In the genomic region with DNA sequence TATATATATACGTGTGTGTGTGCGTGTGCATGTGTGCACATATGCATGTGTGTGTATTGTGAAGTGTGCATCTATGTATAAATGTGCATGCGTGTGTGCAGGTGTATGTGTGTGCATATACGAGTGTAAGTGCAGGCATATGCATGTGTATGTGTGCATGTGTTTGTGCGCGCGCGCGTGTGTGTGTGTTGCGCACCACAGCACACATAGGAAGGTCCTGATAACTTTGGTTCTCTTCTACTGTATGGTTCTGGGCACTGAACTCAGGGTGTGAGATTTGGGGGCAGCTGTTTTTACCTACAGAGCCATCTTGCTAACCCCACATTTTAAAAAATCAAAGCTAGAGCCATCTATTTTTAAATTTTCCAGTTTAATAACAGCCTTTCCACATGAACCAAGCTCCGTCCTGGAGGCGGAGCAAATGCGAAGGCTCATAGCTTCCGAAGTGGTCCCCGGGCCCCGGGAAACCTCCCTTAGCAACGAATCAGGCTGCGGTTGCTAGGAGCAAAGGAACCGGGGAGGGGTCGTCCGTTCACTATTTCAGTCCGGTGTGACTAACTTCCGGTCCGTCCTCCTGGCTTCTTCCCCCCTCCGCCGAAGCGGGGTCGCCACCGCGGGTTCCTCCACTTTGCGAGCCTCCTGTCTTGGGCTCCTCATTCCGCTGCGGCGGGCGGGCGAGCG, we compare ENCODE assay signal across 7 mouse cellular contexts. TPM values are rescaled to one million over a fixed set of nuclear protein-coding genes. Genes with fewer than 3 reads are reported as not detected.
DNase-seq lines count a peak whose midpoint lies in the region; ATAC-seq and TF ChIP-seq lines count a peak whose summit lies in the region.

No protein-coding gene starts in this region.

- WGBS in intestine, postnatal 0 days: 9% methylated on average over 37 of the region's 37 CpGs
- WGBS in midbrain, embryonic 12.5 days: 7% methylated on average over 37 of the region's 37 CpGs
- 9% methylated on average over 37 of the region's 37 CpGs for WGBS in small intestine, adult 2 months

- peak overlapping the region; percentile 95 for H3K4me2 ChIP-seq in intestine, postnatal 0 days (replicated peaks; ENCODE audit: low read depth)
- H3K4me2 ChIP-seq in midbrain, embryonic 12.5 days (replicated peaks): peak overlapping the region; percentile 100

- H3K36me3 ChIP-seq in intestine, postnatal 0 days (ENCODE audit: control insufficient read depth, insufficient read depth): peaks cover 19% of the 10 kb centered on the region
- peaks cover 14% of the 10 kb centered on the region for H3K36me3 ChIP-seq in midbrain, embryonic 12.5 days
- 0 out of 2 replicates have a peak, but pooled peaks cover 3% of the 10 kb centered on the region for H3K36me3 ChIP-seq in small intestine, adult 2 months (ENCODE audit: control insufficient read depth, insufficient read depth, low read length)

- 0 out of 2 replicates have a peak, but pooled peaks cover 3% of the 10 kb centered on the region for H3K4me1 ChIP-seq in intestine, postnatal 0 days (replicated peaks; ENCODE audit: control insufficient read depth, insufficient read depth, low read length)
- peaks cover 14% of the 10 kb centered on the region for H3K4me1 ChIP-seq in midbrain, embryonic 12.5 days
- peaks cover 7% of the 10 kb centered on the region for H3K4me1 ChIP-seq in small intestine, adult 2 months (ENCODE audit: control insufficient read depth, insufficient read depth, insufficient read length, low read length)

- peak; percentile 89 for ATAC-seq in intestine, postnatal 0 days
- peak; percentile 91 for ATAC-seq in midbrain, embryonic 12.5 days (ENCODE audit: low FRiP score, low read depth)

- intact Hi-C loops in left cerebral cortex, postnatal 4 days (cut with DNase I): no loop called here

- DNase-seq in adrenal gland, adult 18-20 months (ENCODE audit: low spot score in 2 of 2): peak; percentile 94 to 95
- peak; percentile 93 for DNase-seq in embryo, embryonic 11 days
- DNase-seq in gonadal fat pad, adult 2 months (ENCODE audit: low read depth): peak; percentile 8
- DNase-seq in left cerebral cortex, postnatal 4 days: peak; percentile 91

- H3K27me3 ChIP-seq in intestine, postnatal 0 days (replicated peaks; ENCODE audit: control insufficient read depth, insufficient read depth, low read length): no peaks in the 10 kb centered on the region
- H3K27me3 ChIP-seq in midbrain, embryonic 12.5 days: no peaks in the 10 kb centered on the region
- H3K27me3 ChIP-seq in small intestine, adult 2 months (ENCODE audit: control insufficient read depth, insufficient read depth, low read length): no peaks in the 10 kb centered on the region

- TF ChIP-seq POLR2A in small intestine, adult 2 months (IDR thresholded peaks at IDR 0.05; ENCODE audit: low read depth, low read length): no peak

- TF ChIP-seq CTCF in intestine, postnatal 0 days (IDR thresholded peaks at IDR 0.05; ENCODE audit: low read depth): peak; percentile 9; the same call in 1 of the 2 replicates
- TF ChIP-seq CTCF in small intestine, adult 2 months (IDR thresholded peaks at IDR 0.05; ENCODE audit: extremely low read depth, insufficient read length, insufficient replicate concordance, low read depth, low read length): no peak

- H3K27ac ChIP-seq in intestine, postnatal 0 days (ENCODE audit: low read depth, low read length): peak overlapping the region; percentile 28; the same call in 1 of the 2 replicates
- peak overlapping the region; percentile 82 for H3K27ac ChIP-seq in midbrain, embryonic 12.5 days (replicated peaks)
- H3K27ac ChIP-seq in small intestine, adult 2 months (ENCODE audit: insufficient read depth, low read depth, low read length): no peak overlapping the region

- peak overlapping the region; percentile 93 for H3K4me3 ChIP-seq in intestine, postnatal 0 days (ENCODE audit: low read depth, low read length)
- H3K4me3 ChIP-seq in midbrain, embryonic 12.5 days: peak overlapping the region; percentile 98
- H3K4me3 ChIP-seq in small intestine, adult 2 months (ENCODE audit: low read depth, low read length): peak overlapping the region; percentile 80

- H3K9ac ChIP-seq in intestine, postnatal 0 days (ENCODE audit: low read depth, low read length): peak overlapping the region; percentile 85
- H3K9ac ChIP-seq in midbrain, embryonic 12.5 days (replicated peaks): peak overlapping the region; percentile 98

- H3K9me3 ChIP-seq in intestine, postnatal 0 days (ENCODE audit: control insufficient read depth): no peaks in the 10 kb centered on the region
- no peaks in the 10 kb centered on the region for H3K9me3 ChIP-seq in midbrain, embryonic 12.5 days

RNA-seq across cellular contexts. Expression of gene Svop, which starts 8.5 kb away (rescaled TPM):
- total RNA-seq in adrenal gland, adult 18-20 months (2021): 1 to 10 TPM; 2.9 TPM
- 0.15 TPM in 2 replicates for polyA plus RNA-seq in gonadal fat pad, adult 2 months (2012; rRNA removed)
- 1.4 and 1.5 TPM in 2 replicates for polyA plus RNA-seq in intestine, postnatal 0 days (2015; fragmentation: Nextera tagmentation; extraction: Ambion mirVana)
- total RNA-seq in left cerebral cortex, postnatal 4 days (2021): 100 to 1,000 TPM; 107 to 115 TPM
- polyA plus RNA-seq in midbrain, embryonic 12.5 days (2016; fragmentation: Nextera tagmentation; extraction: Ambion mirVana): 47.6 and 51.7 TPM in 2 replicates
- 0.15 and 0.42 TPM in 2 replicates for polyA plus RNA-seq in small intestine, adult 2 months (2012; rRNA removed)

RNA-seq across cellular contexts. Expression of gene Alkbh2, which starts 28.2 kb away (rescaled TPM):
- total RNA-seq in adrenal gland, adult 18-20 months (2021): 1 to 10 TPM; 6.3 to 8.1 TPM
- polyA plus RNA-seq in gonadal fat pad, adult 2 months (2012; rRNA removed): 18.1 and 19.6 TPM in 2 replicates
- polyA plus RNA-seq in intestine, postnatal 0 days (2015; fragmentation: Nextera tagmentation; extraction: Ambion mirVana): 6.9 and 7.8 TPM in 2 replicates
- 1 to 10 TPM; 6.2 to 6.9 TPM for total RNA-seq in left cerebral cortex, postnatal 4 days (2021)
- polyA plus RNA-seq in midbrain, embryonic 12.5 days (2016; fragmentation: Nextera tagmentation; extraction: Ambion mirVana): 8.9 and 12.7 TPM in 2 replicates
- polyA plus RNA-seq in small intestine, adult 2 months (2012; rRNA removed): 3.1 and 6.6 TPM in 2 replicates

RNA-seq across cellular contexts. Expression of gene Ung, which starts 30.3 kb away (rescaled TPM):
- 1 to 10 TPM; 2.8 to 4.1 TPM for total RNA-seq in adrenal gland, adult 18-20 months (2021)
- polyA plus RNA-seq in gonadal fat pad, adult 2 months (2012; rRNA removed): 5.8 and 6.1 TPM in 2 replicates
- 10.0 and 11.4 TPM in 2 replicates for polyA plus RNA-seq in intestine, postnatal 0 days (2015; fragmentation: Nextera tagmentation; extraction: Ambion mirVana)
- 1 to 10 TPM; 5.6 to 6.0 TPM for total RNA-seq in left cerebral cortex, postnatal 4 days (2021)
- 40.2 and 41.6 TPM in 2 replicates for polyA plus RNA-seq in midbrain, embryonic 12.5 days (2016; fragmentation: Nextera tagmentation; extraction: Ambion mirVana)
- 4.8 and 6.7 TPM in 2 replicates for polyA plus RNA-seq in small intestine, adult 2 months (2012; rRNA removed)

RNA-seq across cellular contexts. Expression of gene Usp30, which starts 34.6 kb away (rescaled TPM):
- 10 to 100 TPM; 29.5 to 31.2 TPM for total RNA-seq in adrenal gland, adult 18-20 months (2021)
- polyA plus RNA-seq in gonadal fat pad, adult 2 months (2012; rRNA removed): 32.8 and 35.0 TPM in 2 replicates
- 5.5 and 5.8 TPM in 2 replicates for polyA plus RNA-seq in intestine, postnatal 0 days (2015; fragmentation: Nextera tagmentation; extraction: Ambion mirVana)
- total RNA-seq in left cerebral cortex, postnatal 4 days (2021): 10 to 100 TPM; 31.6 to 34.8 TPM
- polyA plus RNA-seq in midbrain, embryonic 12.5 days (2016; fragmentation: Nextera tagmentation; extraction: Ambion mirVana): 17.5 and 19.4 TPM in 2 replicates
- 6.2 and 10.9 TPM in 2 replicates for polyA plus RNA-seq in small intestine, adult 2 months (2012; rRNA removed)

RNA-seq across cellular contexts. Expression of gene Acacb, which starts 46.5 kb away (rescaled TPM):
- total RNA-seq in adrenal gland, adult 18-20 months (2021): 100 to 1,000 TPM; 130 to 232 TPM
- 15.1 and 18.5 TPM in 2 replicates for polyA plus RNA-seq in gonadal fat pad, adult 2 months (2012; rRNA removed)
- 0.69 and 1.1 TPM in 2 replicates for polyA plus RNA-seq in intestine, postnatal 0 days (2015; fragmentation: Nextera tagmentation; extraction: Ambion mirVana)
- 1 to 10 TPM; 2.4 to 3.8 TPM for total RNA-seq in left cerebral cortex, postnatal 4 days (2021)
- 2.5 and 3.1 TPM in 2 replicates for polyA plus RNA-seq in midbrain, embryonic 12.5 days (2016; fragmentation: Nextera tagmentation; extraction: Ambion mirVana)
- polyA plus RNA-seq in small intestine, adult 2 months (2012; rRNA removed): 3.1 and 5.9 TPM in 2 replicates

Comparison
In these comparisons a context has a peak if more than half of its experiments do, and no peak if none do; other contexts are left out.
1. DNase-seq: peak in every context shown above with its lines; median percentile 94 in adrenal gland, adult 18-20 months; 93 in embryo, embryonic 11 days; 91 in left cerebral cortex, postnatal 4 days; 8 in gonadal fat pad, adult 2 months.
2. RNA of gene Svop, which starts 8.5 kb away (polyA plus RNA-seq): 47.6 to 51.7 TPM in midbrain, embryonic 12.5 days; 1.4 to 1.5 TPM in intestine, postnatal 0 days, 0.15 to 0.42 TPM in small intestine, adult 2 months and 0.15 TPM in gonadal fat pad, adult 2 months; every median in the first group is over 10 times any median in the second.
3. Peak in every context shown above with its lines, with median percentiles within 50 percentile points of each other: H3K4me3 ChIP-seq.